Mouse (Mus musculus) liver, embryonic 11.5 days (tissue): Measurements from ENCODE around the gene 9430097D07Rik. TPM values are rescaled to one million over a fixed set of nuclear protein-coding genes. Genes with fewer than 3 reads are reported as not detected.

Source experiments
- ATAC-seq: fragments of 200-750 bp; cut with Nextera tagmentation; replicated peaks from 2 replicates; pipeline ENCODE4 v1.8.0; 2017; ENCODE audit warnings: moderate number of reproducible peaks, mild to moderate bottlenecking, moderate TSS enrichment, moderate library complexity; ENCODE audit not compliant: low FRiP score
- DNase-seq: peaks from one replicate; pipeline ENCODE4 v3.0.0-alpha.2; 2017; ENCODE audit warnings: low spot score
- H3K27ac ChIP-seq: fragments of 300-500 bp; sonication (generic); 2 replicates; pipeline ENCODE4 v1.5.1; 2014; ENCODE audit warnings: mild to moderate bottlenecking, low read depth, low read length, control low read depth
- H3K27me3 ChIP-seq: fragments of 300-500 bp; sonication (generic); replicated peaks from 2 replicates; pipeline ENCODE4 v1.6.1; 2014; ENCODE audit warnings: low read length, mixed read lengths; ENCODE audit not compliant: control insufficient read depth, insufficient read depth
- H3K36me3 ChIP-seq: fragments of 300-500 bp; sonication (generic); 2 replicates; pipeline ENCODE4 v1.6.1; 2014; ENCODE audit warnings: mild to moderate bottlenecking, low read length, moderate library complexity, mixed read lengths; ENCODE audit not compliant: control insufficient read depth, insufficient read depth
- H3K4me1 ChIP-seq: fragments of 300-500 bp; sonication (generic); replicated peaks from 2 replicates; pipeline ENCODE4 v1.6.1; 2014; ENCODE audit warnings: low read length, mixed read lengths; ENCODE audit not compliant: control insufficient read depth, insufficient read depth
- H3K4me2 ChIP-seq: fragments of 300-500 bp; sonication (generic); 2 replicates; pipeline ENCODE4 v1.6.1; 2014; ENCODE audit warnings: mild to moderate bottlenecking, control low read depth, moderate library complexity
- H3K4me3 ChIP-seq: fragments of 300-500 bp; sonication (generic); 2 replicates; pipeline ENCODE4 v1.5.1; 2014; ENCODE audit warnings: low read depth, low read length, control low read depth
- H3K9ac ChIP-seq: fragments of 300-500 bp; sonication (generic); 2 replicates; pipeline ENCODE4 v1.6.1; 2014; ENCODE audit warnings: low read depth, low read length, control low read depth
- H3K9me3 ChIP-seq: fragments of 300-500 bp; sonication (generic); 2 replicates; pipeline ENCODE4 v1.6.1; 2016; ENCODE audit warnings: low read length, inconsistent platforms, mixed read lengths; ENCODE audit not compliant: control insufficient read depth
- WGBS: fragments of 180-500 bp; shearing (Covaris S2); extraction: QIAGEN DNeasy Blood & Tissue Kit; methylation state at CpG from one replicate; pipeline ENCODE4 v1.1.7; 2014; 5-methylcytosine and 5-hydroxymethylcytosine counted together
- polyA plus RNA-seq: library from polyadenylated mRNA; unstranded; fragments of >200 nt; fragmentation: Nextera tagmentation; extraction: Ambion mirVana; gene quantifications from 2 replicates; pipeline ENCODE4 v1.2.1, GENCODE M21; 2014

9430097D07Rik gene
- not detected in 2 replicates for polyA plus RNA-seq

- 0 out of 2 replicates have a peak, but pooled peaks cover 4% of the 10 kb centered on the region for H3K36me3 ChIP-seq
- 9% methylated on average over 28 of the region's 28 CpGs for whole genome bisulfite sequencing
- no peak within 1 kb of the TSS for H3K9ac ChIP-seq
- H3K27ac ChIP-seq, result no peak within 1 kb of the TSS
- H3K4me3 ChIP-seq, result peak within 1 kb of the TSS; percentile 42
- H3K4me2 ChIP-seq, result peak within 1 kb of the TSS; percentile 79
- no peak for DNase-seq
- peaks cover 41% of the 10 kb centered on the region for H3K27me3 ChIP-seq
- H3K4me1 ChIP-seq, result peaks cover 14% of the 10 kb centered on the region
- H3K9me3 ChIP-seq, result no peaks in the 10 kb centered on the region
- peak; percentile 56; the same call in 1 of the 2 replicates for ATAC-seq
These were observed at the start of gene 9430097D07Rik for GRCm38 (mm10) chr2:32575586-32576160. Gene 9430097D07Rik (minus strand): TSS chr2:32575684.

- Histone ChIP-seq H3K4me1 (peaks cover 50% of the 10 kb centered on the region), H3K36me3 (peaks cover 2% of the 10 kb centered on the region; the same call in 1 of the 2 replicates), H3K4me3 (no peak overlapping the region), H3K9me3 (no peaks in the 10 kb centered on the region), H3K27me3 (no peaks in the 10 kb centered on the region), H3K27ac (no peak overlapping the region), H3K4me2 (no peak overlapping the region), H3K9ac (no peak overlapping the region)
- no peak for DNase-seq
- ATAC-seq, result no peak
- 69% methylated on average over 5 of the region's 5 CpGs for WGBS
These were observed 48.7 kb upstream of the 9430097D07Rik start for GRCm38 (mm10) chr2:32624111-32624748.

GRCm38 (mm10) chr2:32621517-32621859 is 46.0 kb upstream of the 9430097D07Rik start, which contains the start of gene Ak1:
Gene Ak1 (plus strand): TSS chr2:32621758.
- DNase-seq, result no peak
- H3K9ac ChIP-seq, result 0 out of 2 replicates have a peak within 1 kb of the TSS, but pooled peaks have one; percentile 5
- H3K27me3 ChIP-seq, result no peaks in the 10 kb centered on the region
- H3K4me2 ChIP-seq, result 0 out of 2 replicates have a peak within 1 kb of the TSS, but pooled peaks have one; percentile 23
- WGBS, result 47% methylated on average over 7 of the region's 7 CpGs
- H3K36me3 ChIP-seq, result peaks cover 23% of the 10 kb centered on the region
- H3K27ac ChIP-seq, result peak within 1 kb of the TSS; percentile 64
- no peaks in the 10 kb centered on the region for H3K9me3 ChIP-seq
- no peak for ATAC-seq
- H3K4me1 ChIP-seq, result peaks cover 46% of the 10 kb centered on the region
- no peak within 1 kb of the TSS for H3K4me3 ChIP-seq

DNA sequence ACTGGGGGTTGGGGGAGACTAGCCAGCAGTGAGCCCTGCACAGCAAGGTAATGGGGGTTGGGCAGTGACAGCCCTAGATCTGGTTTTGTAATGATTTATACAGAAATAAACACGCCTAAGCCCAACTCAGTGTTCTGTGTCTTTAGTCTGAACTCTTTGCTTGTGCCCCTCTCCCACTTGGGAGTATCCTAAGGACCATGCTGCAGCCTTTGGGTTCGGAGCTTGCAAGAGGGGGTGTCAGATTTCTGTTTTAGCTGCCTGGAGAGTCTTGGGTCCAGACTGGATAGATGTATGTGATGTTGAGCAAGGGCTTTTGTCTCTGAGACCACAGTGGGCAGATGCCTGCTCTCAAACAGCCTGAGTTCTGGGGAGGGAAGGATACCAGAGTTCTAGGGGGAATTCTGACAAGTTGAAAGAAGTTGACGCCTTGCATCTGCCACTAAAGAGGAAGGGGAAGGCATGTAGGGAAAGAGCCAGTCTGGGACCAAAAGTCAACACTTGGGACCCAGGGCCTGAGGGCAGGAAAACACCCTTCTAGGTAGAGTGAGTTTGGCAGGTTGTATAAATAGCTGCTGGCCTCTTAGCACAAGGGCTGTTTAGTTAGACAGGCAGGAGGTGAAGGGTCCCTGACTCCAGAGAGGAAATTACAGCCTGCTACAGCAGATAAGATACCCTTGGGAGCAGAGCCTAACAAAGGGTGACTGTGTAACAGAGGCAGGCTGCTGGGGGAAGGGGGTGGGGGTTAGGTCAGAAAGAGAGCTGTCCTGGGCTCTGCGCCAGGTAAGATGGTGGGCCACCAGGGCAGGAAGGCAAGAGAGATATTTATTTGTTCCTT is 45.4 kb upstream of the 9430097D07Rik start:
- H3K4me1 ChIP-seq, result peaks cover 45% of the 10 kb centered on the region
- no peak overlapping the region for H3K4me3 ChIP-seq
- DNase-seq (no peak), ATAC-seq (peak; percentile 65; the same call in 1 of the 2 replicates)
- 0 out of 2 replicates have a peak overlapping the region, but pooled peaks have one; percentile 5 for H3K9ac ChIP-seq
- no peaks in the 10 kb centered on the region for H3K9me3 ChIP-seq
- no peaks in the 10 kb centered on the region for H3K27me3 ChIP-seq
- 34% methylated on average over 4 of the region's 4 CpGs for WGBS
- 0 out of 2 replicates have a peak overlapping the region, but pooled peaks have one; percentile 13 for H3K4me2 ChIP-seq
- H3K36me3 ChIP-seq, result peaks cover 26% of the 10 kb centered on the region
- H3K27ac ChIP-seq, result peak overlapping the region; percentile 64

DNA sequence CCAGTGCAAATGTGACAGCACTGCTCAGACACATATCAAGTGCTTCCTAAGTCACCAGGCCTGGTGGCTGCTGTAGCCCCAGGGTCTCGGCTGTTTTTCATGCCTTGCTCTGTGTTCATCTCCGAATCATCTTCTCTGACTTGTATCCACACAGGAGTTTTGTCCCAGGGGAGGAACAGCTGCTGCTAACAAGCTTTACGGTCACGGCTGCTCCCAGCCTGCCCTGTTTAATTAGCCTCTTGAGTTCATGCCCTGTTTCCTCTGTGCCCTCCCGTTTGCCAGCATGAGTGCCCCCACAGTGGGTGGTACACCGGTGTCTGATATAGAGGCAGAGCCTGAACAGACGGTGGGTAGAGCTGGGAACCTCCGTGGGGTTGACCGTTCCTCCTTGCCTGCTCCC is 42.6 kb upstream of the 9430097D07Rik start:
- WGBS, result 89% methylated on average over 9 of the region's 9 CpGs
- no peak for ATAC-seq
- peaks cover 39% of the 10 kb centered on the region for H3K36me3 ChIP-seq
- no peak for DNase-seq
- no peak overlapping the region for H3K4me2 ChIP-seq
- no peak overlapping the region for H3K9ac ChIP-seq
- peaks cover 29% of the 10 kb centered on the region for H3K4me1 ChIP-seq
- no peaks in the 10 kb centered on the region for H3K9me3 ChIP-seq
- H3K27ac ChIP-seq, result no peak overlapping the region
- no peaks in the 10 kb centered on the region for H3K27me3 ChIP-seq
- no peak overlapping the region for H3K4me3 ChIP-seq

DNA sequence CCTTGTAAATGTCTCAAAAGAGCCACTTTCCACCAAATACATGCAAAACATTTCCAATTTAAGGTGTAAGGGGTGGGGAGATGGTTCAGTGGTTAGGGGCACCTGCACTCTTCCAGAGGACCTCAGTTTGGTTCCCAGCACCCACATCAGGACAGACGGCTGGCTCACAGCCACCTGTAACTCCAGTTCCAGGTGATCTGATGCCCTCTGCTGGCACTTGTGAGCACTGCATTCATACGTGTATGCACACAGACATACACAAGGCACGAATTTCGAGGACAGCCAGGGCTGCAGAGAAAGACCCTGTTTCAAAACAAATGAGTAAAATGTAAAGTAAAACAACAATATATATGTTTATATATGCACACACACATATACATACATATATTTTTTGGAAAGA is 42.1 kb upstream of the 9430097D07Rik start:
- no peak overlapping the region for H3K27ac ChIP-seq
- no peak for ATAC-seq
- peaks cover 29% of the 10 kb centered on the region for H3K4me1 ChIP-seq
- 95% methylated on average over 4 of the region's 4 CpGs for WGBS
- no peak for DNase-seq
- H3K9me3 ChIP-seq, result no peaks in the 10 kb centered on the region
- H3K27me3 ChIP-seq, result no peaks in the 10 kb centered on the region
- no peak overlapping the region for H3K4me3 ChIP-seq
- no peak overlapping the region for H3K9ac ChIP-seq
- peaks cover 41% of the 10 kb centered on the region for H3K36me3 ChIP-seq
- H3K4me2 ChIP-seq, result no peak overlapping the region

DNA sequence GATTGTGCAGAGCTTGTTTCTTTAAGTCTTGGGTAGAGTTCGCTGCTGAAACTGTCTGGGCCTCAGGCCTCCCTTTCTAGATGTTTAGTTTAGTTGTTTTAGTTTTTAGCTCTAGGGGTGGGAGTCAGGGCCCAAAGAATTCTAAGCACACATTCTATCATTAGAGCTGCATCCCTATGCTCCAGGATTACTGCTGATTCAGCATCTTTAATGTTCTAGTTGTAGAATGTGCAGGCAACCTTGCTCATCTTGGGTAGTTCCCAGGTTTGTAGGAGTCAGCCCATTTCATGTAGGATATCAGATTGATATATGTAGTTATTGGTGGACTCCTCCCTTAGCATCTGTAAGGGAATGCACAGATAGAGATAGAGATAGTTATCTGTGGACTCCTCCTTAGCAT is 41.6 kb upstream of the 9430097D07Rik start:
- 90% methylated on average over 1 of the region's 1 CpGs for WGBS
- no peak for DNase-seq
- no peak overlapping the region for H3K9ac ChIP-seq
- H3K36me3 ChIP-seq, result peaks cover 41% of the 10 kb centered on the region
- H3K9me3 ChIP-seq, result no peaks in the 10 kb centered on the region
- H3K4me3 ChIP-seq, result no peak overlapping the region
- peaks cover 29% of the 10 kb centered on the region for H3K4me1 ChIP-seq
- H3K27ac ChIP-seq, result no peak overlapping the region
- H3K27me3 ChIP-seq, result no peaks in the 10 kb centered on the region
- H3K4me2 ChIP-seq, result no peak overlapping the region; the same call in 1 of the 2 replicates
- ATAC-seq, result no peak

- H3K4me1 ChIP-seq, result peaks cover 39% of the 10 kb centered on the region
These were observed 36.8 kb upstream of the 9430097D07Rik start for GRCm38 (mm10) chr2:32612274-32612673.

More at GRCm38 (mm10) chr2:32612274-32612673, 36.8 kb upstream of the 9430097D07Rik start:
- Histone ChIP-seq H3K27ac (0 out of 2 replicates have a peak overlapping the region, but pooled peaks have one; percentile 6), H3K9me3 (no peaks in the 10 kb centered on the region), H3K27me3 (no peaks in the 10 kb centered on the region), H3K4me2 (peak overlapping the region; percentile 29; the same call in 1 of the 2 replicates), H3K36me3 (peaks cover 24% of the 10 kb centered on the region), H3K4me3 (no peak overlapping the region), H3K9ac (no peak overlapping the region)
- WGBS, result 71% methylated on average over 26 of the region's 26 CpGs
- no peak for DNase-seq
- ATAC-seq, result no peak; the same call in 1 of the 2 replicates
